In genomic region chr1:120596784-120597183, GRCm38 (mm10) we compare ENCODE assay signal across 10 mouse cellular contexts. TPM values are rescaled to one million over a fixed set of nuclear protein-coding genes. Genes with fewer than 3 reads are reported as not detected.
DNase-seq lines count a peak whose midpoint lies in the region; ATAC-seq lines count a peak whose summit lies in the region.
"Had no signal": no experiment of that assay in that cellular context is flagged by ENCODE, and none has a peak within 500 bp of the region (broad histone marks: within the 10 kb centered on the region; RNA-seq: fewer than 3 reads in every experiment).

No protein-coding gene starts in this region.

- no peaks in the 10 kb centered on the region for H3K9me3 ChIP-seq in intestine, embryonic 14.5 days (ENCODE audit: control insufficient read depth, low read length)
- H3K9me3 ChIP-seq in neural tube, embryonic 13.5 days: no peaks in the 10 kb centered on the region
- H3K9me3 ChIP-seq: liver, embryonic 13.5 days had no signal

- 0 out of 2 replicates have a peak, but pooled peaks cover 3% of the 10 kb centered on the region for H3K4me1 ChIP-seq in intestine, embryonic 14.5 days (replicated peaks; ENCODE audit: control insufficient read depth, insufficient read depth, low read length)
- peaks cover 4% of the 10 kb centered on the region for H3K4me1 ChIP-seq in neural tube, embryonic 13.5 days (replicated peaks)
- H3K4me1 ChIP-seq: liver, embryonic 13.5 days had no signal

- no peak overlapping the region for H3K9ac ChIP-seq in intestine, embryonic 14.5 days (ENCODE audit: low read length)
- H3K9ac ChIP-seq in neural tube, embryonic 13.5 days: no peak overlapping the region
- H3K9ac ChIP-seq: liver, embryonic 13.5 days had no signal

- peak overlapping the region; percentile 33 for H3K4me2 ChIP-seq in intestine, embryonic 14.5 days (ENCODE audit: low read length)
- peak overlapping the region; percentile 34 for H3K4me2 ChIP-seq in neural tube, embryonic 13.5 days

- ATAC-seq in intestine, embryonic 14.5 days (replicated peaks; ENCODE audit: low FRiP score, low TSS enrichment, low read depth): 0 out of 2 replicates have a peak, but pooled peaks have one; percentile 16
- no peak for ATAC-seq in neural tube, embryonic 13.5 days (ENCODE audit: low read depth)

- peak; percentile 17 to 29 for DNase-seq in kidney, postnatal 4 days
- no peak for DNase-seq in kidney, postnatal 14 days
- peak; percentile 42 for DNase-seq in embryo, embryonic 9.5 days (ENCODE audit: extremely low spot score)
- DNase-seq in intestine, embryonic 14.5 days (ENCODE audit: low spot score): no peak
- no peak for DNase-seq in ovary, adult 18-20 months (ENCODE audit: low spot score)
- no peak for DNase-seq in testis, postnatal 10 days (ENCODE audit: low spot score)
- DNase-seq: liver, embryonic 13.5 days had no signal

- H3K4me3 ChIP-seq in intestine, embryonic 14.5 days (ENCODE audit: low read depth, low read length): peak overlapping the region; percentile 8; the same call in 1 of the 2 replicates
- peak overlapping the region; percentile 16 for H3K4me3 ChIP-seq in neural tube, embryonic 13.5 days
- H3K4me3 ChIP-seq: erythroblast, embryonic 14.5 days; liver, embryonic 13.5 days had no signal

- WGBS in intestine, embryonic 14.5 days: under 1% methylated on average over 19 of the region's 19 CpGs
- 1% methylated on average over 19 of the region's 19 CpGs for WGBS in neural tube, embryonic 13.5 days

- no peaks in the 10 kb centered on the region for H3K36me3 ChIP-seq in intestine, embryonic 14.5 days (ENCODE audit: control insufficient read depth, insufficient read depth, low read length)
- H3K36me3 ChIP-seq in neural tube, embryonic 13.5 days: no peaks in the 10 kb centered on the region
- H3K36me3 ChIP-seq: liver, embryonic 13.5 days had no signal

- H3K27me3 ChIP-seq in intestine, embryonic 14.5 days (replicated peaks; ENCODE audit: control insufficient read depth, insufficient read depth, low read length): peaks cover 100% of the 10 kb centered on the region
- H3K27me3 ChIP-seq in neural tube, embryonic 13.5 days: peaks cover 100% of the 10 kb centered on the region

- H3K27ac ChIP-seq in intestine, embryonic 14.5 days (ENCODE audit: low read depth): no peak overlapping the region
- H3K27ac ChIP-seq in neural tube, embryonic 13.5 days (replicated peaks): no peak overlapping the region
- H3K27ac ChIP-seq: liver, embryonic 13.5 days had no signal

RNA-seq across cellular contexts. Expression of gene En1, which starts 5.4 kb away (rescaled TPM):
- polyA plus RNA-seq in intestine, embryonic 14.5 days (2014; fragmentation: Nextera tagmentation; extraction: Ambion mirVana): not detected in 2 replicates
- polyA plus RNA-seq in neural tube, embryonic 13.5 days (2015; fragmentation: Nextera tagmentation; extraction: Ambion mirVana): 1.4 and 1.6 TPM in 2 replicates
- polyA plus RNA-seq: erythroblast, embryonic 14.5 days; liver, embryonic 13.5 days; small intestine, adult 2 months had no signal

Comparison
In these comparisons a context has a peak if more than half of its experiments do, and no peak if none do; other contexts are left out.
1. DNase-seq: peak in kidney, postnatal 4 days (2 of 2) and embryo, embryonic 9.5 days (single experiment); none in kidney, postnatal 14 days (single experiment), intestine, embryonic 14.5 days (single experiment), ovary, adult 18-20 months (single experiment) and testis, postnatal 10 days (single experiment).